Mouse (Mus musculus) cortical plate, adult 2 months (tissue): Measurements from ENCODE around the gene Nipbl.

ENCODE experiments used
- CTCF ChIP-seq: fragments of 200-500 bp; IDR thresholded peaks from 2 replicates; pipeline ENCODE4 v1.5.1; 2011; ENCODE audit warnings: mild to moderate bottlenecking, control low read depth, low read length; ENCODE audit not compliant: insufficient read depth; ENCODE audit errors: extremely low read depth
- POLR2A ChIP-seq: fragments of 200-500 bp; IDR thresholded peaks from 2 replicates; pipeline ENCODE4 v1.6.1; 2011; ENCODE audit warnings: mild to moderate bottlenecking, low read length, control low read depth; ENCODE audit not compliant: insufficient read depth; ENCODE audit errors: extremely low read depth

DNA sequence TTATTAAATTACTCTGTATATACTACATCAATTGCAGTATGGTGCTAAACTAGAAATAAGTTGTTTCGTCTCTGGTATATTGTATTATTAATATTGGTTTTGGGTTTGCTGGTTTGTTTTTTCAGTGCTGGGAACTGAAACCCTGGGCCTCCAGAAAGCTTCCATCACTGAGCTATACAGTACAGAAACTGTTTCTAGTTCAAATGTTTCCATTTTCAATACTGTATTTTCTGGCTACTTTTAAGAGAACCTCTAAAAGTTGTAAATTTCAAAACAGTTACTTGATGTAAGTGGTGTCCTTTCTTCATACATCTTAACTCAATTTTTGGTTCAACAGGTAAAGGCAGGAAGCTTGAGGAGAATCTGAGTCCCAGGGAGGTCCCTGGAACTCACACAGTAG lies 68.6 kb downstream of the Nipbl start:
- TF ChIP-seq POLR2A (no peak), CTCF (no peak)
